Mouse (Mus musculus) stomach, embryonic 14.5 days (tissue): ENCODE data around the gene Tnc. TPM values are rescaled to one million over a fixed set of nuclear protein-coding genes. Genes with fewer than 3 reads are reported as not detected.
A peak's percentile ranks its signal among the peaks of the same experiment; 100 is the strongest.

Experiments
- ATAC-seq: fragments of 200-750 bp; cut with Nextera tagmentation; 2 replicates; pipeline ENCODE4 v1.8.0; 2017; ENCODE audit warnings: low read depth, moderate TSS enrichment; ENCODE audit not compliant: insufficient number of reproducible peaks, insufficient read depth, low FRiP score
- H3K27ac ChIP-seq: fragments of 300-500 bp; sonication (generic); 2 replicates; pipeline ENCODE4 v1.5.1; 2014; ENCODE audit warnings: mild to moderate bottlenecking, low read length, moderate library complexity, mixed read lengths
- H3K27me3 ChIP-seq: fragments of 300-500 bp; sonication (generic); 2 replicates; pipeline ENCODE4 v1.6.1; 2014; ENCODE audit warnings: low read length, control low read depth, mixed read lengths; ENCODE audit not compliant: control insufficient read depth, insufficient read depth
- H3K36me3 ChIP-seq: fragments of 300-500 bp; sonication (generic); 2 replicates; pipeline ENCODE4 v1.6.1; 2014; ENCODE audit warnings: mild to moderate bottlenecking, control low read depth, low read length, moderate library complexity, mixed read lengths; ENCODE audit not compliant: control insufficient read depth, insufficient read depth
- H3K4me1 ChIP-seq: fragments of 300-500 bp; sonication (generic); 2 replicates; pipeline ENCODE4 v1.6.1; 2014; ENCODE audit warnings: low read length, control low read depth, mixed read lengths; ENCODE audit not compliant: control insufficient read depth, insufficient read depth
- H3K4me2 ChIP-seq: fragments of 300-500 bp; sonication (generic); replicated peaks from 2 replicates; pipeline ENCODE4 v1.6.1; 2014; ENCODE audit warnings: low read depth, low read length, control low read depth
- H3K4me3 ChIP-seq: fragments of 300-500 bp; sonication (generic); 2 replicates; pipeline ENCODE4 v1.5.1; 2014; ENCODE audit warnings: low read depth, low read length, control low read depth
- H3K9ac ChIP-seq: fragments of 300-500 bp; sonication (generic); replicated peaks from 2 replicates; pipeline ENCODE4 v1.6.1; 2014; ENCODE audit warnings: low read depth, mild to moderate bottlenecking, control low read depth, low read length, moderate library complexity, mixed read lengths
- H3K9me3 ChIP-seq: fragments of 300-500 bp; sonication (generic); 2 replicates; pipeline ENCODE4 v1.6.1; 2016; ENCODE audit warnings: low read depth, low read length, control low read depth; ENCODE audit not compliant: control insufficient read depth
- WGBS: fragments of 180-500 bp; shearing (Covaris S2); extraction: QIAGEN DNeasy Blood & Tissue Kit; methylation state at CpG from one replicate; pipeline ENCODE4 v1.1.7; 2014; 5-methylcytosine and 5-hydroxymethylcytosine counted together
- polyA plus RNA-seq: library from polyadenylated mRNA; unstranded; fragments of >200 nt; fragmentation: Nextera tagmentation; extraction: Ambion mirVana; gene quantifications from 2 replicates; pipeline ENCODE4 v1.2.1, GENCODE M21; 2014

The Tnc gene
- polyA plus RNA-seq, 1 experiment from 2014 or later, result 12.3 TPM

GRCm38 (mm10) chr4:64020930-64021589 is 25.8 kb downstream of the Tnc start:
- Histone ChIP-seq H3K27ac (no peak overlapping the region), H3K27me3 (no peaks in the 10 kb centered on the region), H3K4me1 (no peaks in the 10 kb centered on the region), H3K9me3 (no peaks in the 10 kb centered on the region), H3K4me2 (no peak overlapping the region), H3K36me3 (no peaks in the 10 kb centered on the region), H3K4me3 (no peak overlapping the region), H3K9ac (no peak overlapping the region)
- no peak for ATAC-seq
- WGBS, result 89% methylated on average over 10 of the region's 10 CpGs

DNA sequence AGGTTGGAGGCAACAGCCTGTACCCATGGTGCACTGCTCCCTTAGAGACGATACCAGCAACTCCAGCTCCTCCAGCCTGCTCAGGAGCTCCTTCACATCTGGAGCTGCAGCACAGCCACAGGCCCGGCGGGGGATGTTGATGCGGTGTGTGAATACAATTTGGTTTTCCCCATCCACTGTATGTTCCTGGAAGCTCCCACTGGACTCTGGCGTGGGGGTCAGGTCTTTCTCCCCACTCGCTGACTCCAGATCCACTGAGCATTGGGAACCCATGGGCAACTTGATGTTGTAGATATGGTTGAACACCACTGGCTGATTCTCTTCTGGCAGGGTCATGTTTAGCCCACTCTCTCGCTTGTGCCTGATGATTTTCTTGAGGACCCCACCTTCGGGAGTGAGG is 26.7 kb downstream of the Tnc start:
- no peak for ATAC-seq
- no peaks in the 10 kb centered on the region for H3K9me3 ChIP-seq
- no peak overlapping the region for H3K4me3 ChIP-seq
- no peaks in the 10 kb centered on the region for H3K27me3 ChIP-seq
- 89% methylated on average over 8 of the region's 8 CpGs for WGBS
- no peak overlapping the region for H3K9ac ChIP-seq
- H3K36me3 ChIP-seq, result no peaks in the 10 kb centered on the region
- H3K4me1 ChIP-seq, result no peaks in the 10 kb centered on the region
- H3K4me2 ChIP-seq, result no peak overlapping the region
- no peak overlapping the region for H3K27ac ChIP-seq

- no peaks in the 10 kb centered on the region for H3K4me1 ChIP-seq
Measured at GRCm38 (mm10) chr4:64011308-64011707, 35.5 kb downstream of the Tnc start.

GRCm38 (mm10) chr4:64009936-64010335 is 36.9 kb downstream of the Tnc start:
- ATAC-seq, result no peak
- Histone ChIP-seq H3K4me1 (no peaks in the 10 kb centered on the region), H3K4me2 (no peak overlapping the region), H3K9ac (no peak overlapping the region), H3K27me3 (no peaks in the 10 kb centered on the region), H3K27ac (no peak overlapping the region), H3K9me3 (no peaks in the 10 kb centered on the region), H3K4me3 (no peak overlapping the region), H3K36me3 (no peaks in the 10 kb centered on the region)
- WGBS, result 97% methylated on average over 1 of the region's 1 CpGs

More at GRCm38 (mm10) chr4:64011308-64011707, 35.5 kb downstream of the Tnc start:
- Histone ChIP-seq H3K27me3 (no peaks in the 10 kb centered on the region), H3K27ac (no peak overlapping the region), H3K9me3 (no peaks in the 10 kb centered on the region), H3K4me2 (no peak overlapping the region), H3K9ac (no peak overlapping the region), H3K36me3 (no peaks in the 10 kb centered on the region), H3K4me3 (no peak overlapping the region)
- 0 out of 2 replicates have a peak, but pooled peaks have one; percentile 37 for ATAC-seq
- WGBS, result 16% methylated on average over 2 of the region's 2 CpGs

DNA sequence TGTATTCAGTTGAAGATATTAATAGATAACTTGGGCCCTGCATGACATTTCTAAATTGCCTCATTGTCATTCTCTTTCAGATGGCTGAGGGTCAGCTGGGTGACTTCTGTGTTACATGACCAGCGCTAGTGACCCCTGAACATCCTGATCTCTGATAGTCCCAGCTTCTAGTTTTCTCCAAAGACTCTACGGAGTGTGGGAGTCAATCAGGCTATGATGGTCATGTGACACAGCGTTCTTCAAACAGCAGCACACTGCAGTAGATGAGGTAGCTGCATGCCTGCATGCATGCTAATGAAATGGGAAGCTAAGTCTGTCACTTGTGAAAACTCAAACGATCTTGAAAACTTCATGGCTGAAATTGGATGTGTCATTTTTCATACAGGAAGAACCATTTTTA is 41.6 kb downstream of the Tnc start:
- Histone ChIP-seq H3K4me3 (no peak overlapping the region), H3K9ac (no peak overlapping the region), H3K4me2 (no peak overlapping the region), H3K36me3 (no peaks in the 10 kb centered on the region), H3K27me3 (no peaks in the 10 kb centered on the region), H3K27ac (no peak overlapping the region), H3K4me1 (peaks cover 5% of the 10 kb centered on the region; the same call in 1 of the 2 replicates), H3K9me3 (no peaks in the 10 kb centered on the region)
- ATAC-seq, result no peak
- 88% methylated on average over 4 of the region's 4 CpGs for WGBS

GRCm38 (mm10) chr4:64003677-64004076 is 43.1 kb downstream of the Tnc start:
- Histone ChIP-seq H3K9me3 (no peaks in the 10 kb centered on the region), H3K4me1 (peaks cover 5% of the 10 kb centered on the region; the same call in 1 of the 2 replicates), H3K27me3 (no peaks in the 10 kb centered on the region), H3K36me3 (no peaks in the 10 kb centered on the region), H3K9ac (no peak overlapping the region), H3K4me2 (no peak overlapping the region), H3K27ac (no peak overlapping the region), H3K4me3 (no peak overlapping the region)
- ATAC-seq, result no peak
- 58% methylated on average over 3 of the region's 3 CpGs for WGBS

DNA sequence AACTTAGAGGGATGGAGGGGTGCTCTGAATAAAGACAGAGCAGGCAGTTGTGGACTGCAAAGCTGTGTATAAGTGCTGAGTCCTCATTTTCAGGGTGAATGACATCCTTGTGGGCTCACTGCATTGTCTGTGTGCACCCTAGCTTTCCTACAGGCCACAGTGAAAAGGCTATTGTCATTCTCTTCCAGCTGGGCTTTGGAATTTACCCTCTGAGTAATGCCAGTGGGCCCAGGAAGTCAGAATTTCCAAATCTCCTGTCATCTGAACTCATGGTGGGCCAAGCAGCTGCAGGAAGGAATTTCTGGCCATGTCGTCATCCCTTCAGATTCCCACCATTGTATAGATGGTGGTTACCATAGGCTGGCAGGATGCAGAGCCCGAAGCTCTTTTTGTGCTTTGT is 44.6 kb downstream of the Tnc start:
- Histone ChIP-seq H3K4me2 (no peak overlapping the region), H3K27me3 (no peaks in the 10 kb centered on the region), H3K36me3 (no peaks in the 10 kb centered on the region), H3K9me3 (no peaks in the 10 kb centered on the region), H3K9ac (no peak overlapping the region), H3K4me1 (peaks cover 5% of the 10 kb centered on the region; the same call in 1 of the 2 replicates), H3K27ac (no peak overlapping the region), H3K4me3 (no peak overlapping the region)
- 66% methylated on average over 2 of the region's 2 CpGs for WGBS
- no peak for ATAC-seq

DNA sequence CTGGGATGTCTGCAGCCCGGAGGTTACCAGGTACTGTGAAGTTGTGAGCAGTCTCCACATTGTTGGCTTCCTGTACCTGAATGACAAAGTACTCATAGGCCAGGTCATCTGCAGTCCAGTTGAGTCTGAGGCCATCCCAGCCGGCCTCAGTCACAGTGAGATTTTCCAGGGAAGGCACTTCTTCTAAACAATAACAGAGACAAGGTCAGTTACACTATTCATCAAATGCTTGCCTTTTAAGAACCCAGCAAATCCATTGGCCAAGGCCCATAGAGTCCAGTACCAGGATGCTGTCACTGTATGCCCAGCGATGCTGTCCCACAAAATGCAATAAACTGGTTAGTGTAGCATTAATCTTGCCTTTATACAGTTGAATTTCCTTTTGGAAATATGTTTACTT is 46.0 kb downstream of the Tnc start:
- H3K4me2 ChIP-seq, result no peak overlapping the region
- no peaks in the 10 kb centered on the region for H3K9me3 ChIP-seq
- 53% methylated on average over 3 of the region's 3 CpGs for WGBS
- H3K4me3 ChIP-seq, result no peak overlapping the region
- H3K9ac ChIP-seq, result no peak overlapping the region
- peaks cover 5% of the 10 kb centered on the region; the same call in 1 of the 2 replicates for H3K4me1 ChIP-seq
- H3K27me3 ChIP-seq, result no peaks in the 10 kb centered on the region
- no peak for ATAC-seq
- no peak overlapping the region for H3K27ac ChIP-seq
- no peaks in the 10 kb centered on the region for H3K36me3 ChIP-seq

DNA sequence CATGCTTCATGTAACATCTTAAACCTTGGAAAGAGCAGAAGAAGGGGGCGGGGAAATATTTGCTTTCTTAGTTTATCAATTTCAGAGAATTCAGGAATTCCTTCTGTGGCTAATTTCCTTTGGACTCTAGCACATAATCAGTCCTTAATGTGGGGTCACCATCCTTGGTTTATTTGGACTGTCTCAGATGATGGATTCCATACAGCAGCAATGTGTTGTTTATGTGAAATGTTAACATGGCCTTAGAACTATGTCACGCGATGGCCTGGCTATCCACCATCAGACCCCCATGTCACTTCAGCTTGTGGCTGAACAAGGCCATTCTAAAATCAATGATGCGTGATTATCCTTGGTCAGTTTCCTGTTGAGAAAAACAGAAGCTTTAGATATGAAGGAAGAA is 46.5 kb downstream of the Tnc start:
- ATAC-seq, result no peak
- no peaks in the 10 kb centered on the region for H3K27me3 ChIP-seq
- H3K4me2 ChIP-seq, result no peak overlapping the region
- no peak overlapping the region for H3K4me3 ChIP-seq
- H3K9ac ChIP-seq, result no peak overlapping the region
- peaks cover 5% of the 10 kb centered on the region; the same call in 1 of the 2 replicates for H3K4me1 ChIP-seq
- H3K9me3 ChIP-seq, result no peaks in the 10 kb centered on the region
- H3K36me3 ChIP-seq, result no peaks in the 10 kb centered on the region
- WGBS, result 55% methylated on average over 4 of the region's 4 CpGs
- no peak overlapping the region for H3K27ac ChIP-seq
